Mouse (Mus musculus) lung, embryonic 16.5 days (tissue): ENCODE measurements around the gene Fam20a. TPM values are rescaled to one million over a fixed set of nuclear protein-coding genes. Genes with fewer than 3 reads are reported as not detected.

Experiments used
- ATAC-seq: fragments of 200-750 bp; cut with Nextera tagmentation; 2 replicates; pipeline ENCODE4 v1.8.0; 2017; ENCODE audit warnings: low read depth, mild to moderate bottlenecking, moderate library complexity
- H3K27ac ChIP-seq: fragments of 300-500 bp; sonication (generic); 2 replicates; pipeline ENCODE4 v1.5.1; 2014; ENCODE audit warnings: mild to moderate bottlenecking, control low read depth, low read length
- H3K27me3 ChIP-seq: fragments of 300-500 bp; sonication (generic); 2 replicates; pipeline ENCODE4 v1.6.1; 2014; ENCODE audit warnings: low read depth, low read length, mixed read lengths; ENCODE audit not compliant: control insufficient read depth, insufficient read depth
- H3K36me3 ChIP-seq: fragments of 300-500 bp; sonication (generic); 2 replicates; pipeline ENCODE4 v1.6.1; 2014; ENCODE audit warnings: low read length; ENCODE audit not compliant: control insufficient read depth, insufficient read depth
- H3K4me1 ChIP-seq: fragments of 300-500 bp; sonication (generic); replicated peaks from 2 replicates; pipeline ENCODE4 v1.6.1; 2014; ENCODE audit warnings: low read length, mixed read lengths; ENCODE audit not compliant: control insufficient read depth, insufficient read depth
- H3K4me2 ChIP-seq: fragments of 300-500 bp; sonication (generic); 2 replicates; pipeline ENCODE4 v1.6.1; 2014; ENCODE audit warnings: low read depth, low read length, control low read depth
- H3K4me3 ChIP-seq: fragments of 300-500 bp; sonication (generic); 2 replicates; pipeline ENCODE4 v1.5.1; 2014; ENCODE audit warnings: mild to moderate bottlenecking, low read length, control low read depth
- H3K9ac ChIP-seq: fragments of 300-500 bp; sonication (generic); 2 replicates; pipeline ENCODE4 v1.6.1; 2014; ENCODE audit warnings: low read length, control low read depth
- H3K9me3 ChIP-seq: fragments of 300-500 bp; sonication (generic); 2 replicates; pipeline ENCODE4 v1.6.1; 2016; ENCODE audit warnings: low read length; ENCODE audit not compliant: control insufficient read depth
- WGBS: fragments of 180-500 bp; shearing (Covaris S2); extraction: QIAGEN DNeasy Blood & Tissue Kit; methylation state at CpG from one replicate; pipeline ENCODE4 v1.1.7; 2014; 5-methylcytosine and 5-hydroxymethylcytosine counted together
- polyA plus RNA-seq: library from polyadenylated mRNA; unstranded; fragments of >200 nt; fragmentation: Nextera tagmentation; extraction: Ambion mirVana; gene quantifications from 2 replicates; pipeline ENCODE4 v1.2.1, GENCODE M21; 2015

The Fam20a gene
- polyA plus RNA-seq, 1 experiment from 2014 or later = 3.3 TPM

GRCm38 (mm10) chr11:109745210-109745609 is 23.1 kb upstream of the Fam20a start:
- WGBS = 46% methylated on average over 4 of the region's 4 CpGs
- no peak overlapping the region for H3K27ac ChIP-seq

GRCm38 (mm10) chr11:109737967-109738366 is 15.9 kb upstream of the Fam20a start:
- no peaks in the 10 kb centered on the region for H3K36me3 ChIP-seq
- no peaks in the 10 kb centered on the region for H3K27me3 ChIP-seq
- no peaks in the 10 kb centered on the region for H3K9me3 ChIP-seq
- peak; percentile 92 for ATAC-seq
- H3K4me3 ChIP-seq = no peak overlapping the region
- H3K4me2 ChIP-seq = no peak overlapping the region
- peak overlapping the region; percentile 34 for H3K27ac ChIP-seq
- H3K9ac ChIP-seq = no peak overlapping the region
- no peaks in the 10 kb centered on the region; the same call in 1 of the 2 replicates for H3K4me1 ChIP-seq
- 26% methylated on average over 3 of the region's 3 CpGs for WGBS

More at GRCm38 (mm10) chr11:109745210-109745609, 23.1 kb upstream of the Fam20a start:
- Histone ChIP-seq H3K36me3 (no peaks in the 10 kb centered on the region), H3K9me3 (no peaks in the 10 kb centered on the region), H3K9ac (no peak overlapping the region), H3K4me2 (no peak overlapping the region), H3K27me3 (no peaks in the 10 kb centered on the region), H3K4me3 (no peak overlapping the region), H3K4me1 (peaks cover 2% of the 10 kb centered on the region; the same call in 1 of the 2 replicates)
- ATAC-seq = no peak

- H3K4me1 ChIP-seq = no peaks in the 10 kb centered on the region; the same call in 1 of the 2 replicates
- no peak for ATAC-seq
- no peaks in the 10 kb centered on the region for H3K27me3 ChIP-seq
- H3K4me3 ChIP-seq = no peak overlapping the region
- no peak overlapping the region for H3K9ac ChIP-seq
- no peaks in the 10 kb centered on the region for H3K9me3 ChIP-seq
- 58% methylated on average over 3 of the region's 3 CpGs for WGBS
- H3K4me2 ChIP-seq = no peak overlapping the region
- no peak overlapping the region for H3K27ac ChIP-seq
- no peaks in the 10 kb centered on the region for H3K36me3 ChIP-seq
These were observed 14.3 kb upstream of the Fam20a start for GRCm38 (mm10) chr11:109736406-109736805.

GRCm38 (mm10) chr11:109734341-109734740 is 12.3 kb upstream of the Fam20a start:
- H3K27ac ChIP-seq = no peak overlapping the region
- 94% methylated on average over 1 of the region's 1 CpGs for WGBS
- H3K27me3 ChIP-seq = no peaks in the 10 kb centered on the region

GRCm38 (mm10) chr11:109732726-109733438 is 10.8 kb upstream of the Fam20a start:
- no peak for ATAC-seq
- no peaks in the 10 kb centered on the region for H3K9me3 ChIP-seq
- WGBS = 57% methylated on average over 8 of the region's 8 CpGs
- H3K27me3 ChIP-seq = no peaks in the 10 kb centered on the region
- H3K9ac ChIP-seq = no peak overlapping the region
- no peak overlapping the region for H3K4me3 ChIP-seq
- H3K4me2 ChIP-seq = no peak overlapping the region
- no peaks in the 10 kb centered on the region; the same call in 1 of the 2 replicates for H3K4me1 ChIP-seq
- no peaks in the 10 kb centered on the region for H3K36me3 ChIP-seq
- H3K27ac ChIP-seq = no peak overlapping the region

More at GRCm38 (mm10) chr11:109734341-109734740, 12.3 kb upstream of the Fam20a start:
- no peak for ATAC-seq
- Histone ChIP-seq H3K4me3 (no peak overlapping the region), H3K4me1 (no peaks in the 10 kb centered on the region; the same call in 1 of the 2 replicates), H3K4me2 (no peak overlapping the region), H3K36me3 (no peaks in the 10 kb centered on the region), H3K9me3 (no peaks in the 10 kb centered on the region), H3K9ac (no peak overlapping the region)

- Histone ChIP-seq H3K9me3 (no peaks in the 10 kb centered on the region), H3K27me3 (no peaks in the 10 kb centered on the region), H3K4me3 (no peak overlapping the region), H3K9ac (no peak overlapping the region), H3K4me2 (no peak overlapping the region), H3K36me3 (no peaks in the 10 kb centered on the region), H3K4me1 (no peaks in the 10 kb centered on the region), H3K27ac (no peak overlapping the region; the same call in 1 of the 2 replicates)
- 49% methylated on average over 3 of the region's 3 CpGs for WGBS
- peak; percentile 89 for ATAC-seq
These were observed 6.3 kb upstream of the Fam20a start for GRCm38 (mm10) chr11:109728371-109728770.

- ATAC-seq = no peak
- peak overlapping the region; percentile 97 for H3K4me2 ChIP-seq
- H3K4me1 ChIP-seq = peaks cover 21% of the 10 kb centered on the region
- no peak overlapping the region for H3K4me3 ChIP-seq
- H3K9ac ChIP-seq = no peak overlapping the region
- no peaks in the 10 kb centered on the region for H3K9me3 ChIP-seq
- no peak overlapping the region; the same call in 1 of the 2 replicates for H3K27ac ChIP-seq
- H3K36me3 ChIP-seq = no peaks in the 10 kb centered on the region
- H3K27me3 ChIP-seq = no peaks in the 10 kb centered on the region
- WGBS = 36% methylated on average over 4 of the region's 4 CpGs
These were observed 632 bp upstream of the Fam20a start for GRCm38 (mm10) chr11:109722711-109723110.

GRCm38 (mm10) chr11:109721320-109721780 is 729 bp downstream of the Fam20a start:
- Histone ChIP-seq H3K9ac (peak overlapping the region; percentile 65), H3K27ac (peak overlapping the region; percentile 62), H3K9me3 (no peaks in the 10 kb centered on the region), H3K4me3 (peak overlapping the region; percentile 57), H3K36me3 (no peaks in the 10 kb centered on the region), H3K4me1 (peaks cover 29% of the 10 kb centered on the region), H3K4me2 (peak overlapping the region; percentile 97), H3K27me3 (no peaks in the 10 kb centered on the region)
- peak; percentile 73 for ATAC-seq
- 1% methylated on average over 40 of the region's 40 CpGs for WGBS

- 18% methylated on average over 12 of the region's 12 CpGs for WGBS
- Histone ChIP-seq H3K4me2 (peak overlapping the region; percentile 97), H3K4me1 (peaks cover 29% of the 10 kb centered on the region), H3K27ac (peak overlapping the region; percentile 62), H3K4me3 (peak overlapping the region; percentile 57), H3K9ac (peak overlapping the region; percentile 65), H3K36me3 (no peaks in the 10 kb centered on the region), H3K27me3 (no peaks in the 10 kb centered on the region), H3K9me3 (no peaks in the 10 kb centered on the region)
- peak; percentile 63 for ATAC-seq
These were observed 1.2 kb downstream of the Fam20a start for GRCm38 (mm10) chr11:109720809-109721319.
